Mouse (Mus musculus) ES-E14 (cell line): ENCODE results near the gene Nav2.

Source experiments
- CHD2 ChIP-seq: IDR thresholded peaks from 2 replicates; pipeline ENCODE4 v1.6.1; 2014; ENCODE audit warnings: mild to moderate bottlenecking, low read depth, low read length, inconsistent platforms
- HCFC1 ChIP-seq: IDR thresholded peaks from 2 replicates; pipeline ENCODE4 v1.6.1; 2012; ENCODE audit warnings: low read length, inconsistent platforms, borderline replicate concordance; ENCODE audit not compliant: insufficient read depth
- MAFK ChIP-seq: IDR thresholded peaks from 2 replicates; pipeline ENCODE4 v1.6.1; 2014; ENCODE audit warnings: mild to moderate bottlenecking, low read depth, low read length, inconsistent platforms; ENCODE audit not compliant: insufficient read depth

DNA sequence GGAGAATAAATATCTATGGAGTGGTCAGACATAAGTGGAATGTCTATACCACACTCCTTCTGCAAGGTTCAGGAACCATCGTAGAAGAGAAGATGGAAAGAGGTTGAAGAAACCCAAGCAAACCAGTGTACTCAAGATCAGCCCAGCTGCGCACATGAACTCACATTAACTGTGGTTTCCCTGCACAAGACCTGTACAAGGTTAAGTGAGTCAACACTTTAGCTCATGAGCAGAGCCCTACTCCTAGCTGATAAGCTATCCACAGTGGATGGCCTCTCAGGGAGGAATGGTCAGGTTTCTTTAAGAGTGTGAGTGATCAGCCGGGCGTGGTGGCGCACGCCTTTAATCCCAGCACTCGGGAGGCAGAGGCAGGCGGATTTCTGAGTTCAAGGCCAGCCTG lies 567.6 kb downstream of the Nav2 start:
- TF ChIP-seq MAFK = no peak
- no peak for TF ChIP-seq HCFC1
- no peak for TF ChIP-seq CHD2
